Mouse (Mus musculus): Measurements from ENCODE around the gene Kcnc3. TPM values are rescaled to one million over a fixed set of nuclear protein-coding genes. Genes with fewer than 3 reads are reported as not detected.
A peak's percentile ranks its signal among the peaks of the same experiment; 100 is the strongest.

Kcnc3 gene
- total and polyA plus RNA-seq, 3 experiments = 4.4 to 7.2 (median 4.8) TPM

- no peak for DNase-seq
Measured at GRCm38 (mm10) chr7:44626966-44627365, 36.5 kb downstream of the Kcnc3 start.

- DNase-seq = no peak
Measured at GRCm38 (mm10) chr7:44628402-44629034, 38.1 kb downstream of the Kcnc3 start.

GRCm38 (mm10) chr7:44630437-44630836, 40.0 kb downstream of the Kcnc3 start:
- no peak for DNase-seq

GRCm38 (mm10) chr7:44632676-44633075, 42.2 kb downstream of the Kcnc3 start:
- no peak for DNase-seq

GRCm38 (mm10) chr7:44633407-44633806, 42.9 kb downstream of the Kcnc3 start:
- DNase-seq = no peak

GRCm38 (mm10) chr7:44636684-44637083, 46.2 kb downstream of the Kcnc3 start:
- DNase-seq = no peak

- no peak for DNase-seq
Measured at GRCm38 (mm10) chr7:44638663-44639062, 48.2 kb downstream of the Kcnc3 start.

GRCm38 (mm10) chr7:44640843-44641605, 50.6 kb downstream of the Kcnc3 start:
- no peak for DNase-seq

GRCm38 (mm10) chr7:44641887-44642286, 51.4 kb downstream of the Kcnc3 start:
- peak; percentile 27 for DNase-seq

- DNase-seq = no peak
Measured at GRCm38 (mm10) chr7:44645256-44645655, 54.8 kb downstream of the Kcnc3 start.

- peak; percentile 32 for DNase-seq
Measured at GRCm38 (mm10) chr7:44645951-44646350, 55.5 kb downstream of the Kcnc3 start.

- DNase-seq = peak; percentile 61
Measured at GRCm38 (mm10) chr7:44647042-44647724, 56.7 kb downstream of the Kcnc3 start.

GRCm38 (mm10) chr7:44647729-44648128, 57.3 kb downstream of the Kcnc3 start:
- DNase-seq = no peak

GRCm38 (mm10) chr7:44649094-44649610, 58.7 kb downstream of the Kcnc3 start:
- DNase-seq = no peak

- DNase-seq = peak; percentile 33
Measured at GRCm38 (mm10) chr7:44649990-44650389, 59.5 kb downstream of the Kcnc3 start.

GRCm38 (mm10) chr7:44651416-44651815, 61.0 kb downstream of the Kcnc3 start:
- no peak for DNase-seq

- DNase-seq = no peak
Measured at GRCm38 (mm10) chr7:44653773-44654172, 63.3 kb downstream of the Kcnc3 start.

Other genes with a start within 250 kb of the Kcnc3 start
- 1 to 10 TPM; 4.8 to 6.2 TPM for gene Syt3, start 206.6 kb upstream of the Kcnc3 start, total RNA-seq (2021)
- 12.1 and 16.0 TPM in 2 replicates for gene Syt3, start 206.6 kb upstream of the Kcnc3 start, polyA plus RNA-seq (2012; rRNA removed)
- 1 to 10 TPM in 1 of 2 experiments, under 1 TPM in 1; 0.66 to 1.2 TPM for gene 1700008O03Rik, start 204.8 kb upstream of the Kcnc3 start, total RNA-seq (2021)
- gene 1700008O03Rik, start 204.8 kb upstream of the Kcnc3 start, polyA plus RNA-seq (2012; rRNA removed) = 1.6 and 2.3 TPM in 2 replicates
- gene Lrrc4b, start 161.6 kb upstream of the Kcnc3 start, total RNA-seq (2021) = 1 to 10 TPM; 5.1 to 8.5 TPM
- gene Lrrc4b, start 161.6 kb upstream of the Kcnc3 start, polyA plus RNA-seq (2012; rRNA removed) = 10.3 and 16.3 TPM in 2 replicates
- under 1 TPM in 1 of 2 experiments, not detected in 1; 0.75 TPM for gene Aspdh, start 125.3 kb upstream of the Kcnc3 start, total RNA-seq (2021)
- 0.91 and 2.4 TPM in 2 replicates for gene Aspdh, start 125.3 kb upstream of the Kcnc3 start, polyA plus RNA-seq (2012; rRNA removed)
- gene Josd2, start 122.7 kb upstream of the Kcnc3 start, total RNA-seq (2021) = 10 to 100 TPM; 51.2 to 61.7 TPM
- gene Josd2, start 122.7 kb upstream of the Kcnc3 start, polyA plus RNA-seq (2012; rRNA removed) = 171 and 179 TPM in 2 replicates
- gene Emc10, start 94.1 kb upstream of the Kcnc3 start, total RNA-seq (2021) = 100 to 1,000 TPM in 1 of 2 experiments, 10 to 100 TPM in 1; 77.9 to 101 TPM
- gene Emc10, start 94.1 kb upstream of the Kcnc3 start, polyA plus RNA-seq (2012; rRNA removed) = 516 and 555 TPM in 2 replicates
- gene Fam71e1, start 94.1 kb upstream of the Kcnc3 start, total RNA-seq (2021) = 1 to 10 TPM; 8.3 to 9.1 TPM
- 28.6 and 30.9 TPM in 2 replicates for gene Fam71e1, start 94.1 kb upstream of the Kcnc3 start, polyA plus RNA-seq (2012; rRNA removed)
- under 1 TPM in 1 of 2 experiments, not detected in 1; 0.24 TPM for gene Mybpc2, start 66.0 kb upstream of the Kcnc3 start, total RNA-seq (2021)
- not detected in 2 replicates for gene Mybpc2, start 66.0 kb upstream of the Kcnc3 start, polyA plus RNA-seq (2012; rRNA removed)
- gene Spib, start 58.6 kb upstream of the Kcnc3 start, total RNA-seq (2021) = under 1 TPM; 0.31 to 0.40 TPM
- gene Spib, start 58.6 kb upstream of the Kcnc3 start, polyA plus RNA-seq (2012; rRNA removed) = 0.58 and 0.66 TPM in 2 replicates
- 10 to 100 TPM in 1 of 2 experiments, 1 to 10 TPM in 1; 8.0 to 17.3 TPM for gene Pold1, start 41.8 kb upstream of the Kcnc3 start, total RNA-seq (2021)
- gene Pold1, start 41.8 kb upstream of the Kcnc3 start, polyA plus RNA-seq (2012; rRNA removed) = 27.3 and 31.0 TPM in 2 replicates
- 100 to 1,000 TPM; 106 to 125 TPM for gene Nr1h2, start 36.7 kb upstream of the Kcnc3 start, total RNA-seq (2021)
- gene Nr1h2, start 36.7 kb upstream of the Kcnc3 start, polyA plus RNA-seq (2012; rRNA removed) = 305 and 306 TPM in 2 replicates
- 1 to 10 TPM in 1 of 2 experiments, under 1 TPM in 1; 0.55 to 1.3 TPM for gene Napsa, start 18.3 kb upstream of the Kcnc3 start, total RNA-seq (2021)
- gene Napsa, start 18.3 kb upstream of the Kcnc3 start, polyA plus RNA-seq (2012; rRNA removed) = 2.2 TPM in 2 replicates
- 1 to 10 TPM; 3.2 to 5.6 TPM for gene Myh14, start 80.2 kb downstream of the Kcnc3 start, total RNA-seq (2021)
- gene Myh14, start 80.2 kb downstream of the Kcnc3 start, polyA plus RNA-seq (2012; rRNA removed) = 1.2 and 1.7 TPM in 2 replicates
- gene Izumo2, start 118.1 kb downstream of the Kcnc3 start, total RNA-seq (2021) = not detected
- not detected in 2 replicates for gene Izumo2, start 118.1 kb downstream of the Kcnc3 start, polyA plus RNA-seq (2012; rRNA removed)
- gene Vrk3, start 157.7 kb downstream of the Kcnc3 start, total RNA-seq (2021) = 10 to 100 TPM; 49.2 to 61.1 TPM
- 44.1 and 48.4 TPM in 2 replicates for gene Vrk3, start 157.7 kb downstream of the Kcnc3 start, polyA plus RNA-seq (2012; rRNA removed)
- under 1 TPM; 0.41 to 0.43 TPM for gene Zfp473, start 160.4 kb downstream of the Kcnc3 start, total RNA-seq (2021)
- gene Zfp473, start 160.4 kb downstream of the Kcnc3 start, polyA plus RNA-seq (2012; rRNA removed) = 0.01 and 0.07 TPM in 2 replicates
- gene Nup62, start 225.4 kb downstream of the Kcnc3 start, total RNA-seq (2021) = 10 to 100 TPM; 33.2 to 54.7 TPM
- 83.6 and 92.2 TPM in 2 replicates for gene Nup62, start 225.4 kb downstream of the Kcnc3 start, polyA plus RNA-seq (2012; rRNA removed)
- 1 to 10 TPM; 1.6 to 1.8 TPM for gene Il4i1, start 225.7 kb downstream of the Kcnc3 start, total RNA-seq (2021)
- 2.6 and 3.0 TPM in 2 replicates for gene Il4i1, start 225.7 kb downstream of the Kcnc3 start, polyA plus RNA-seq (2012; rRNA removed)
- 100 to 1,000 TPM; 136 to 166 TPM for gene Atf5, start 226.0 kb downstream of the Kcnc3 start, total RNA-seq (2021)
- gene Atf5, start 226.0 kb downstream of the Kcnc3 start, polyA plus RNA-seq (2012; rRNA removed) = 494 and 666 TPM in 2 replicates